In the genomic region with DNA sequence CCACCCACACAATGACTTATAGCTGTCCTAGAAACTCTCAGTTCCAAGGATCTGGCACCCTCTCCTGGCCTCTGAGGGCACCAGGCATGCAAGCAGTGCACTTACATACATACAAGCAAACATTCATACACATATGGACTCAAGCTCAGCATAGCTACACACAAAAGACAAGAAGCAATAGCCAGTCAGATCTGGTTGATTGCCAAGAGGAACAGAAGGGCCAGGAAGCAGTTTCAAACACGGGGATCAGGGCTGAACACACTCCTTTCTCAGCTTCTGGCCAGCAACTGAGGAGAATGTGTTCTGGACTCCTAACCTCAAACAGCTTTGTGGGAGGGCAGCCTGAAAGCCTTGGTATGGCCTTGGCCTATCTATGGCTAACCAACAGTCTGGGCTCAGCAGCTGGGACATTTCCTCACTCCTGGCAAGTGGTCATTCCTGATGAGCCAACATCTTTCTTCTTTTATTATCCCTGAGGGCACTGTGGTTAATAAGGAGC, we compare ENCODE assay signal across 9 mouse cellular contexts. TPM values are rescaled to one million over a fixed set of nuclear protein-coding genes. Genes with fewer than 3 reads are reported as not detected.
A peak's percentile ranks its signal among the peaks of the same experiment; 100 is the strongest.
DNase-seq lines count a peak whose midpoint lies in the region; ATAC-seq and TF ChIP-seq lines count a peak whose summit lies in the region.
"Had no signal": no experiment of that assay in that cellular context is flagged by ENCODE, and none has a peak within 500 bp of the region (broad histone marks: within the 10 kb centered on the region; RNA-seq: fewer than 3 reads in every experiment).

No protein-coding gene starts in this region.

- no peaks in the 10 kb centered on the region for H3K9me3 ChIP-seq in lung, postnatal 0 days (ENCODE audit: low read length)
- H3K9me3 ChIP-seq in hindbrain, embryonic 10.5 days = no peaks in the 10 kb centered on the region
- H3K9me3 ChIP-seq: hindbrain, embryonic 13.5 days had no signal

- H3K36me3 ChIP-seq in heart, adult 2 months (ENCODE audit: control insufficient read depth, insufficient read depth, low read length) = no peaks in the 10 kb centered on the region
- no peaks in the 10 kb centered on the region; the same call in 1 of the 2 replicates for H3K36me3 ChIP-seq in lung, postnatal 0 days (ENCODE audit: insufficient read depth, low read length)
- H3K36me3 ChIP-seq in hindbrain, embryonic 10.5 days = no peaks in the 10 kb centered on the region
- H3K36me3 ChIP-seq: hindbrain, embryonic 13.5 days had no signal

- peak; percentile 38 to 42 for DNase-seq in heart, adult 2 months
- no peak for DNase-seq in heart, postnatal 10 days
- DNase-seq in Muller cell, postnatal 12 days (ENCODE audit: inconsistent ontology term) = peak; percentile 65
- peak; percentile 57 for DNase-seq in fat pad, adult 2 months (ENCODE audit: extremely low read depth, low read depth, low spot score)
- peak; percentile 34 for DNase-seq in lung, postnatal 0 days (ENCODE audit: low spot score)
- no peak for DNase-seq in hindbrain, embryonic 10.5 days (ENCODE audit: low spot score)
- DNase-seq in left cerebral cortex, adult 8-10 months (ENCODE audit: low spot score in 2 of 2) = no peak
- DNase-seq in spleen, adult 18-20 months = no peak

- H3K27ac ChIP-seq in heart, adult 2 months = no peak overlapping the region
- no peak overlapping the region for H3K27ac ChIP-seq in lung, postnatal 0 days (ENCODE audit: low read length)
- no peak overlapping the region for H3K27ac ChIP-seq in hindbrain, embryonic 10.5 days
- H3K27ac ChIP-seq: hindbrain, embryonic 13.5 days had no signal

- H3K27me3 ChIP-seq in heart, adult 2 months (ENCODE audit: control insufficient read depth, insufficient read depth, low read length) = no peaks in the 10 kb centered on the region
- no peaks in the 10 kb centered on the region for H3K27me3 ChIP-seq in lung, postnatal 0 days (replicated peaks; ENCODE audit: insufficient read depth, low read length)
- H3K27me3 ChIP-seq in hindbrain, embryonic 10.5 days (ENCODE audit: insufficient read depth, poor library complexity, severe bottlenecking) = no peaks in the 10 kb centered on the region
- H3K27me3 ChIP-seq: hindbrain, embryonic 13.5 days had no signal

- TF ChIP-seq POLR2A in heart, adult 2 months (IDR thresholded peaks at IDR 0.05; ENCODE audit: insufficient read depth, low read depth, low read length) = no peak

- no peak overlapping the region for H3K9ac ChIP-seq in heart, adult 2 months (ENCODE audit: low read depth, low read length)
- no peak overlapping the region for H3K9ac ChIP-seq in lung, postnatal 0 days (replicated peaks; ENCODE audit: low read depth)
- H3K9ac ChIP-seq: hindbrain, embryonic 13.5 days had no signal

- no peak overlapping the region for H3K4me3 ChIP-seq in heart, adult 2 months
- no peak overlapping the region for H3K4me3 ChIP-seq in lung, postnatal 0 days (ENCODE audit: low read depth, low read length)
- no peak overlapping the region for H3K4me3 ChIP-seq in hindbrain, embryonic 10.5 days
- H3K4me3 ChIP-seq: hindbrain, embryonic 13.5 days had no signal

- H3K4me1 ChIP-seq in heart, adult 2 months (ENCODE audit: control insufficient read depth, insufficient read depth, low read length) = peaks cover 20% of the 10 kb centered on the region
- no peaks in the 10 kb centered on the region for H3K4me1 ChIP-seq in lung, postnatal 0 days (ENCODE audit: insufficient read depth, low read depth, low read length)
- peaks cover 35% of the 10 kb centered on the region for H3K4me1 ChIP-seq in hindbrain, embryonic 10.5 days (replicated peaks)

- peak; percentile 40 for ATAC-seq in lung, postnatal 0 days

- peaks cover 1% of the 10 kb centered on the region; the same call in 1 of the 2 replicates for H3K79me2 ChIP-seq in heart, adult 2 months (replicated peaks; ENCODE audit: control insufficient read depth, insufficient read depth, low read length)

- 4% methylated on average over 1 of the region's 1 CpGs for WGBS in heart, adult 2 months
- 3% methylated on average over 1 of the region's 1 CpGs for WGBS in lung, postnatal 0 days
- WGBS in hindbrain, embryonic 10.5 days = 82% methylated on average over 1 of the region's 1 CpGs

- intact Hi-C loops in heart, adult 2 months (cut with DNase I) = no loop called here
- intact Hi-C loops in heart, postnatal 10 days (cut with DNase I) = no loop called here

- TF ChIP-seq CTCF in heart, adult 2 months (IDR thresholded peaks at IDR 0.05) = peak; percentile 33; the same call in 1 of the 2 replicates
- TF ChIP-seq CTCF in lung, postnatal 0 days (IDR thresholded peaks at IDR 0.05) = peak; percentile 35

- H3K4me2 ChIP-seq in lung, postnatal 0 days (replicated peaks; ENCODE audit: low read depth, low read length) = no peak overlapping the region
- H3K4me2 ChIP-seq: hindbrain, embryonic 13.5 days had no signal

- no peak for TF ChIP-seq EP300 in heart, adult 2 months (IDR thresholded peaks at IDR 0.05; ENCODE audit: insufficient read depth, low read depth, low read length)
- no peak for TF ChIP-seq EP300 in lung, postnatal 0 days (IDR thresholded peaks at IDR 0.05)

RNA-seq across cellular contexts. Expression of a gene that starts 25.8 kb away (rescaled TPM):
- total RNA-seq in heart, adult 2 months (2021) = 10 to 100 TPM; 41.4 to 46.0 TPM
- polyA plus RNA-seq in heart, adult 2 months (2012; rRNA removed) = 27.0 and 38.5 TPM in 2 replicates
- 10 to 100 TPM; 69.9 to 81.5 TPM for total RNA-seq in heart, postnatal 10 days (2021)
- 19.7 and 22.0 TPM in 2 replicates for polyA plus RNA-seq in lung, postnatal 0 days (2015; fragmentation: Nextera tagmentation; extraction: Ambion mirVana)
- 33.2 and 38.1 TPM in 2 replicates for polyA plus RNA-seq in hindbrain, embryonic 10.5 days (2016; fragmentation: Nextera tagmentation; extraction: Ambion mirVana)
- total RNA-seq in left cerebral cortex, adult 8-10 months (2022) = 10 to 100 TPM; 33.1 to 41.0 (median 36.2) TPM

RNA-seq across cellular contexts. Expression of a gene that starts 54.5 kb away (rescaled TPM):
- 1 to 10 TPM; 8.2 to 8.6 TPM for total RNA-seq in heart, adult 2 months (2021)
- polyA plus RNA-seq in heart, adult 2 months (2012; rRNA removed) = 13.4 and 15.6 TPM in 2 replicates
- total RNA-seq in heart, postnatal 10 days (2021) = 10 to 100 TPM; 10.6 to 13.1 TPM
- polyA plus RNA-seq in lung, postnatal 0 days (2015; fragmentation: Nextera tagmentation; extraction: Ambion mirVana) = 7.4 and 8.1 TPM in 2 replicates
- polyA plus RNA-seq in hindbrain, embryonic 10.5 days (2016; fragmentation: Nextera tagmentation; extraction: Ambion mirVana) = 10.1 TPM in 2 replicates
- total RNA-seq in left cerebral cortex, adult 8-10 months (2022) = 1 to 10 TPM; 2.8 to 3.6 (median 3.3) TPM

RNA-seq across cellular contexts. Expression of a gene that starts 57.0 kb away (rescaled TPM):
- 10 to 100 TPM; 26.9 to 32.9 TPM for total RNA-seq in heart, adult 2 months (2021)
- 33.9 and 41.1 TPM in 2 replicates for polyA plus RNA-seq in heart, adult 2 months (2012; rRNA removed)
- 10 to 100 TPM; 69.2 to 76.5 TPM for total RNA-seq in heart, postnatal 10 days (2021)
- 128 and 131 TPM in 2 replicates for polyA plus RNA-seq in lung, postnatal 0 days (2015; fragmentation: Nextera tagmentation; extraction: Ambion mirVana)
- polyA plus RNA-seq in hindbrain, embryonic 10.5 days (2016; fragmentation: Nextera tagmentation; extraction: Ambion mirVana) = 205 and 210 TPM in 2 replicates
- 10 to 100 TPM; 90.4 to 99.4 (median 94.2) TPM for total RNA-seq in left cerebral cortex, adult 8-10 months (2022)

Comparison
In these comparisons a context has a peak if more than half of its experiments do, and no peak if none do; other contexts are left out.
1. DNase-seq: peak in heart, adult 2 months (2 of 2), Muller cell, postnatal 12 days (single experiment), fat pad, adult 2 months (single experiment) and lung, postnatal 0 days (single experiment); none in heart, postnatal 10 days (0 of 2), hindbrain, embryonic 10.5 days (single experiment), left cerebral cortex, adult 8-10 months (0 of 2) and spleen, adult 18-20 months (0 of 2).